Mouse (Mus musculus) thymus, adult 2 months (tissue): ENCODE results near the gene Igtp. TPM values are rescaled to one million over a fixed set of nuclear protein-coding genes. Genes with fewer than 3 reads are reported as not detected.
"Not testable (repeated sequence)": the region's sequence is repeated elsewhere in the genome, so short reads cannot be mapped to it uniquely, and the experiment has no call there.

Source experiments
- DNase-seq: peaks from one replicate; pipeline ENCODE4 v3.0.0; 2021
- H3K27ac ChIP-seq: fragments of 200-500 bp; 2 replicates; pipeline ENCODE4 v1.5.1; 2012; ENCODE audit warnings: low read length, control low read depth; ENCODE audit not compliant: control insufficient read depth, insufficient read depth
- H3K27me3 ChIP-seq: fragments of 200-500 bp; 2 replicates; pipeline ENCODE4 v1.6.1; 2012; ENCODE audit warnings: mild to moderate bottlenecking, low read length, moderate library complexity, mixed read lengths; ENCODE audit not compliant: control insufficient read depth, insufficient read depth
- H3K36me3 ChIP-seq: fragments of 200-500 bp; 2 replicates; pipeline ENCODE4 v1.6.1; 2012; ENCODE audit warnings: mild to moderate bottlenecking, low read length, moderate library complexity; ENCODE audit not compliant: control insufficient read depth, insufficient read depth
- H3K4me1 ChIP-seq: fragments of 200-500 bp; replicated peaks from 2 replicates; pipeline ENCODE4 v1.6.1; 2012; ENCODE audit warnings: low read length; ENCODE audit not compliant: control insufficient read depth, insufficient read depth
- H3K4me3 ChIP-seq: fragments of 200-500 bp; 2 replicates; pipeline ENCODE4 v1.5.1; 2012; ENCODE audit warnings: mild to moderate bottlenecking, low read length, control low read depth, moderate library complexity; ENCODE audit not compliant: control insufficient read depth, insufficient read depth
- CTCF ChIP-seq: fragments of 200-500 bp; IDR thresholded peaks from 2 replicates; pipeline ENCODE4 v1.5.1; 2012; ENCODE audit warnings: mild to moderate bottlenecking, control low read depth, low read length, moderate library complexity, borderline replicate concordance; ENCODE audit not compliant: control insufficient read depth, poor library complexity, insufficient read depth; ENCODE audit errors: extremely low read depth
- POLR2A ChIP-seq: fragments of 200-500 bp; IDR thresholded peaks from 2 replicates; pipeline ENCODE4 v1.6.1; 2012; ENCODE audit warnings: mild to moderate bottlenecking, low read length, control low read depth, moderate library complexity; ENCODE audit not compliant: control insufficient read depth, poor library complexity, insufficient read depth; ENCODE audit errors: extremely low read depth
- WGBS: fragments of 180-500 bp; shearing (Covaris S2); methylation state at CpG from one replicate; pipeline ENCODE4 v1.1.7; 2018; 5-methylcytosine and 5-hydroxymethylcytosine counted together
- polyA plus RNA-seq: library from polyadenylated mRNA; depleted of rRNA; stranded (reverse); fragments of >200 nt; gene quantifications from 2 replicates; pipeline ENCODE4 v1.2.3, GENCODE M21; 2012

The Igtp gene
- polyA plus RNA-seq, 1 experiment, result 60.9 TPM

- TF ChIP-seq POLR2A, result no peak
- TF ChIP-seq CTCF, result no peak
- H3K27ac ChIP-seq, result peak overlapping the region; percentile 99
- peaks cover 16% of the 10 kb centered on the region for H3K36me3 ChIP-seq
- 28% methylated on average over 9 of the region's 9 CpGs for WGBS
- no peak overlapping the region for H3K4me3 ChIP-seq
- peak; percentile 30 for DNase-seq
- H3K27me3 ChIP-seq, result no peaks in the 10 kb centered on the region
- peaks cover 41% of the 10 kb centered on the region for H3K4me1 ChIP-seq
Measured at GRCm38 (mm10) chr11:58211062-58211681, 11.8 kb downstream of the Igtp start.

GRCm38 (mm10) chr11:58211682-58212067, 12.3 kb downstream of the Igtp start:
- peak overlapping the region; percentile 99 for H3K27ac ChIP-seq
- no peak overlapping the region for H3K4me3 ChIP-seq
- H3K27me3 ChIP-seq, result no peaks in the 10 kb centered on the region
- WGBS, result 24% methylated on average over 2 of the region's 2 CpGs
- H3K36me3 ChIP-seq, result peaks cover 11% of the 10 kb centered on the region
- TF ChIP-seq CTCF (no peak), POLR2A (no peak)
- no peak for DNase-seq
- peaks cover 43% of the 10 kb centered on the region for H3K4me1 ChIP-seq

DNA sequence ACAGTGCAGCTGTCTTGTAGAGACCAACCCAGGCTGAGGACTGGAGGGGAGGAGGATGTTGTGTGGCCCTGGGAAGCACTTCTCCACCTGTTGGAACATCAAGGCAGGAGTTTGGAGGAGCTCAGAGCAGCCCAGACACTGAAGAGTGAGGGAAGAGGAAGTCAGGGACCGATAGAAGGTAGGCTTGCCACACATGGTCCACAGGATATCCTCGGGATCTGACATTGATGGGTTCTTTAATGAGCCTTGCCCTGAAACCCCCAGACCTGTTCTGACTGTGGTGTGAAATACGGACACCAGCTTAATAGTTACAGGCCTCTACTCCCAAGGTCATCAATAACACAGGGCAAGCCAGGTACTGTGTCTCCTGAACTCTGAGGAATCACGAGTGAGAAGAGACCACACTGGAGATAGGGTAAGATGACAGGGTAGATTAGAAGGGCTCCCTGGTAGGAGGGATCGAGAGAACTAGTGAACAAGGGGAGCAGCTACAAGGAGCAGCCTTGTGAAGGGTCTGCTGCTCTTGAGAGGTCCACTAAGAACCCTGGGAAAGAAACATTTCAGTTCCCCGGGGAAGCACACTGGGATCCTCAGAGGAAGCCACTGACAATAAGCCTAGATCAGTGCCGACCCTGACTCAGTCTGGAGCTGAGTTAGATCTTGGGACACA, 14.5 kb downstream of the Igtp start:
- H3K27me3 ChIP-seq, result no peaks in the 10 kb centered on the region
- H3K27ac ChIP-seq, result peak overlapping the region; percentile 7; the same call in 1 of the 2 replicates
- no peak for TF ChIP-seq POLR2A
- TF ChIP-seq CTCF, result no peak
- H3K36me3 ChIP-seq, result no peaks in the 10 kb centered on the region
- 69% methylated on average over 7 of the region's 7 CpGs for WGBS
- H3K4me1 ChIP-seq, result peaks cover 50% of the 10 kb centered on the region
- no peak overlapping the region for H3K4me3 ChIP-seq
- DNase-seq, result no peak

DNA sequence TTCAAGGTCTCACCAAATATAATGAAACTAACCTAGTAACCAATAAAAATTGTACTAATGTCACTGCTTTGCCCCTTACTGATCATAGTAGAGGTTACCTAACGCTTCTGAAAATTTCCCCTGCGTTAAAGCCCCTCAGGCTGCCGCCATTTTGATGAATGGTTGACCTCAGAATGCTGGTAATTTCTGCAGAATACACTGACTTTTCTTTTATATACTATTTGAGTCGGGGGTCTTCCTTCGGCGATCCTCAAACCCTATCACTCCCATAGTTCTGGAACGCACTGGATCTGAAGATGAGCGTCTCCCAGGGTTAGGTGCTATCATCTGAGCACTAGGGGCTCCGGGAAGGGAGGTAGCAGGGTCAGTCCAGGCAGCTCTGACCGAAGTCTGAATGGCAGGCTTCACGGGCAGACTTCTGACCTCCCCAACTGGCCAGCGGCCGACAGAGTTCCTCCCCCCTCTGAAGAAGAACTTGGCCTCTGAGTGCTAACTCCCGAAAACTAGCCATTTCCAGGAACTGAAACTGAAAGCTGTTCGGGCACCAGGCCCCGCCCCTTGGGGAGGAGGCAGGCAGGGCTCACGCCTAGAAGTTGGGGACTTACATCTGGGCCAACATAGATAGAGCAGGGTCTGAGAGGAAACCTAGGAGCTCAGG, 15.2 kb downstream of the Igtp start:
- Histone ChIP-seq H3K27ac (peak overlapping the region; percentile 62; the same call in 1 of the 2 replicates), H3K27me3 (no peaks in the 10 kb centered on the region), H3K4me1 (peaks cover 48% of the 10 kb centered on the region), H3K36me3 (no peaks in the 10 kb centered on the region), H3K4me3 (peak overlapping the region; percentile 62)
- TF ChIP-seq CTCF (no peak), POLR2A (peak; percentile 33; the same call in 1 of the 2 replicates)
- WGBS, result 19% methylated on average over 17 of the region's 17 CpGs
- peak; percentile 89 for DNase-seq

DNA sequence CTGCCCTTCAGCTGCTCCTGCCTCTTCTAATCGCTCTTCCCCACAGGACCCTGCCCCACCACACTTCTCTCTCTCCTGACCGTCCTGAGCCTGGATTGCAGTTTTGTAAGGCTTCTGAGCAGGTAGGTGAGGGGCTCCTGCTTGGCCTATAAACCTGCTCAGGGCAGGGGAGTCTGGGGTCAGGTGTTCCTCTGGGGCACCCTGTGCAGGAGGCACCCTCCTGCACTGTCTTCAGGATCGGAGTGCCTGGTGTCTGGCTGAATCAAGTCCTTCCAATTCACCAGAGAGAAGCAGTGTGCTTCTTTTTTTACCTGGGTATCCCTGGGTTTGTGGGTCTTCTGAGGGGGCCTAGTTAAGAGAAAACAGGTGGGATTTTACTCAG, 15.7 kb downstream of the Igtp start:
- DNase-seq, H3K27me3 ChIP-seq, H3K36me3 ChIP-seq: not testable (repeated sequence)
- 0 out of 2 replicates have a peak, but pooled peaks have one; percentile 27 for TF ChIP-seq POLR2A
- peaks cover 45% of the 10 kb centered on the region for H3K4me1 ChIP-seq
- H3K4me3 ChIP-seq, result peak overlapping the region; percentile 62
- WGBS, result 0% methylated on average over 2 of the region's 3 CpGs
- H3K27ac ChIP-seq, result peak overlapping the region; percentile 62

- no peaks in the 10 kb centered on the region for H3K36me3 ChIP-seq
- peaks cover 38% of the 10 kb centered on the region for H3K4me1 ChIP-seq
- H3K27me3 ChIP-seq, result no peaks in the 10 kb centered on the region
- DNase-seq, result no peak
- 52% methylated on average over 5 of the region's 5 CpGs for WGBS
- no peak overlapping the region for H3K27ac ChIP-seq
- TF ChIP-seq POLR2A (no peak), CTCF (no peak)
- H3K4me3 ChIP-seq, result peak overlapping the region; percentile 17
Measured at GRCm38 (mm10) chr11:58215814-58216213, 16.5 kb downstream of the Igtp start.
